Mouse (Mus musculus) adrenal gland (tissue): ENCODE data around the gene Dpm3.

Experiments used
- intact Hi-C: fragments of 180-260 bp; cut with DNase I; formaldehyde crosslinking; loops from one replicate; pipeline ENCODE4 v1.15.1; 2025

Gene Dpm3

DNA sequence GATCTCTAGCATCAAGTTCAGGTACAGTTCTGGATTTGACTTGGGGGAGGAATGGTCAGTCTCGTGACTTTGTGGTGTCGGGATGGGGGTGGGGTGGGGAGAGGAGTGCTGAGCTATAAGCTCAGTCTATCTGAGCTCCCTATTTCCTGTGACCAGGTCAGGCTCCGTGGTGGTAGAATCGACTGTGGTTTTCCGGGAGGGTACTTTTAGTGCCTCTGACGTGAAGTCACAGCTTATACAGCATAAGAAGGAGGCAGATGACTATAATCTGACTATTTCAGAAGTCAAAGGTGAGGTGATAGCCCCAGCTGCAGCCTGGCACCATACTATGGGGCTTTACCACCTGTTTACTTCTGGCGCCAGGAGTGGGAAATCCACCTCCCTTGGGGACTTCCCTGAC, 27.8 kb upstream of the Dpm3 start:
- intact Hi-C loops = no loop called here

DNA sequence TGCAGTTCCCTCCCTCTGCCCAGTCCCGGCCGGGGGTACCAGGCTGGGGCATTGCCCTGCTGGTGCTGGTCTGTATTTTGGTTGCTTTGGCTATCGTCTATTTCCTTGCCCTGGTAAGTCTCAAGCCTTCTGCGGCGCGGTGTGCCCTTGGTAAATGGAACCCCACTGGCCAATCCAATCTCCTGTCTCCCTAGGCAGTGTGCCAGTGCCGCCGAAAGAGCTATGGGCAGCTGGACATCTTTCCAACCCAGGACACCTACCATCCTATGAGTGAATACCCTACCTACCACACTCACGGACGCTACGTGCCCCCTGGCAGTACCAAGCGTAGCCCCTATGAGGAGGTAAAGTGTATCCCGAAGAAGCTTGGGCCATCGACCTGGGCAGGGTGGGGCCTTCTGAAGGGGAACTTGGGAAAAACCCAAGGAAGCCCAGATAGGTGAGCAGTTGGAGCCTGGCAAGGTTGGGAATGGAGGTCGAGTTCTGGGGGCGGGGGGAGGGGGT, 27.3 kb upstream of the Dpm3 start:
- intact Hi-C loops = no loop called here

- intact Hi-C loops = no loop called here
Observed at GRCm38 (mm10) chr3:89232614-89233013, 26.5 kb upstream of the Dpm3 start.

DNA sequence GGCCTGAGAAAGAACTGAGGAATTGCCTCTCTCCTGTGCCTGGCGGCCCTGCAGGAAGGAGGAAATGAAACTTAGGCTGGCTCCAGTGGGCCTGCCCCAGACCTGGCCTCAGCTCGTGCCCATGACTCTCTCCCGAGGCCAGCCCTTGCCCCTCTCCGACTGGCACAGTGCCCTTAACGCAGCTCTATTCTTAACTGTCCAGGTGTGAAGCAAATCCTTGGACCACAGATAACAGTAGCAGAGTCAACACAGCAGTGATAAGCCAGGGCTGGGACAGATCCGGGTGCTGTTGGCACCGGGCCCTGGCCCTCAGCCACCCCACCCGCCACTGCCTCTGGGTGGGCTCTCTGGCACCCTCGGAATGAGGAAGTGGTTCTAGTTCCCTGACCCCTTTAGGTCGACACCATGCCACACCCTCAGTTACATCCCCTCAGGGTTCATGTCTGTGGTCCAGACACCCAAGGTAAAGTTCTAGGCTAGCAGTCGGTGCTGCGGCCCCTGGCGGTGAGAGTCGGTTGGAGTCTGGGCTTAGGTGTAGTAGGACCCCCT, 25.5 kb upstream of the Dpm3 start:
- intact Hi-C loops = no loop called here

DNA sequence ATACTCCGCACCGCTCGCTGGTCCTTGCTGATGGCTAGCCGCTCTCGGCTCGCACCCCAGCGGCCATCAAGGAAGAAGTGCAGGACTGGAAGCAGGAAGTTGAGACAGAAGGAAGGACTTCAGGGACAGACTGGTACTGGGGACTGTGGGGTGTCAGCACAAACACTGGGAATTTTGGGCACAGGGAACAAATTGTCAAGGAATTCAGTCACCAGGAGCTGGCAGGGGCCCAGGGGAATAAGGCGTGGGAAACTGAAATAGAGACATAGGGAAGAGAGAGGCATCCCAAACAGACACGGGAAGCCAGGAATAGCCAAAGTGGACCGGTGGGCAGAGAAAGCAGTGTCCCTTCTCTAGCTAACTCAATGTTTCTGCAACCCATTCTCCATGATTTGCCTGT, 22.6 kb upstream of the Dpm3 start:
- intact Hi-C loops = no loop called here

GRCm38 (mm10) chr3:89237682-89238081, 21.5 kb upstream of the Dpm3 start:
- intact Hi-C loops = no loop called here

- intact Hi-C loops = no loop called here
Observed at GRCm38 (mm10) chr3:89238494-89238893, 20.7 kb upstream of the Dpm3 start.

GRCm38 (mm10) chr3:89242331-89242895, 16.7 kb upstream of the Dpm3 start:
- intact Hi-C loops = no loop called here

DNA sequence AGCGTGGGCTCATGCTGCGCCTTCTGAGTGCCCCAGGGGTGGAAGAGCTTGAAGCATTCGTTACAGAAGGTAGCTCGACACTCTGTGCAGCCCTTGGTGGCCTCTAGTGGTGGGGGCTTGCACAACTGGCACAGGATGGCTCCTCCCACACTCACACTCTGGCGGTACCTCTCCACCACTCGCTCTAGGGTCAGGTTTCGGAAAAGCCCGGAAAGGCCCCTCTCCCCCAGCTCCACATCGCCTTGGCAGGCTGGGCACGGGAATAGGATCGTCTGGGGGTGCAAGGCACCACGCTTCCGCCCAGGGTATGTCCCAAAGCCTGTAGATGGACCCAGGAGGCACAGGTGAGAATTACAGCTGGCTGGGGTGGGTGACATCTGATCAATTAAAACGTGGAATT, 15.5 kb upstream of the Dpm3 start:
- intact Hi-C loops = no loop called here

GRCm38 (mm10) chr3:89244158-89244981, 14.8 kb upstream of the Dpm3 start:
- intact Hi-C loops = no loop called here

GRCm38 (mm10) chr3:89244982-89245687, 14.0 kb upstream of the Dpm3 start:
- intact Hi-C loops = no loop called here

GRCm38 (mm10) chr3:89245688-89246171, 13.4 kb upstream of the Dpm3 start, which contains the start of gene Krtcap2:
Gene Krtcap2 (plus strand): TSS chr3:89245966.
- intact Hi-C loops = no loop called here

DNA sequence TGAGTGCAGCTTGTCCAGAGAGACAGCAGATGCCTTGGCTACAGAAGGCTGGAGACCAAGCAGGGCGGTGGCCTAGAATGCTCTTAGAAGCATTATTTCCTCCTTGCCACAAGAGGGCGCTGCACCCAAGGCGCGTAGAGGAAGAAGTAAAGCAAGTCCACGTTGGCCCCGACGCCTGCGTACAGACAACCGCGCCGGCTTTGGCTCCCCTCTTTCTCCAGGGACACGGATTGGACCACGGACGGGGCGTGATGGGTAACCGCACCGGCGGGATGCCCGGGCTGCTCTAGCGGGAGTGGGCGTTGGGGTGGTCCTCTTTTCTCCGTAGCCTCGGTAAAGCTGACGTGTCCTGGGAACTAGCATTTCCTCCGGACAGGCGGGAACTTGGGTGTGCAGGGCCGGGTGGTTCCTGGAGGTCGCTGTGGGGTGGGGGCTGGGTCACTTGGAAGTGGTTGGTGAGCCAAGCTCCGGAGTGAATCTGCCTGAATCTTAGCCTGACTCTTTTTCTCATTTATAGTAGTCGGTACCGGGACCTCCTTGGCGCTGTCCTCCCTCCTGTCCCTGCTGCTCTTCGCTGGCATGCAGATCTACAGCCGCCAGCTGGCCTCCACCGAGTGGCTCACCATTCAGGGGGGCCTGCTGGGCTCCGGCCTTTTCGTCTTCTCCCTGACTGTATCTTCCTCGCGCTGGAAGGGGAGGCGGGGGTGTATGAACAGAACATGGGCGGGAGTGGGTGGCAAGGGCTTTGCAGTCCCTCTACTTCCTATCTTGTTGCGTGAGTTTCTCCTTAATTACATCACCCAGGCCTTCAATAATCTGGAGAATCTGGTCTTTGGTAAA, 12.7 kb upstream of the Dpm3 start, which contains the start of gene Trim46:
Gene Trim46 (minus strand): TSS at position 49 of the 840 bp plus-strand sequence.
- intact Hi-C loops = no loop called here

- intact Hi-C loops = no loop called here
Observed at GRCm38 (mm10) chr3:89247466-89247865, 11.7 kb upstream of the Dpm3 start.

GRCm38 (mm10) chr3:89250435-89251040, 8.6 kb upstream of the Dpm3 start:
- intact Hi-C loops = loop anchor here (1.0 kb wide), 2 partner anchors 29 to 32 kb away; no protein-coding TSS in a partner anchor

- intact Hi-C loops = loop anchor here (1.0 kb wide), 1 partner anchor 28 kb away; no protein-coding TSS in a partner anchor
Observed at GRCm38 (mm10) chr3:89251365-89251895, 7.7 kb upstream of the Dpm3 start.

DNA sequence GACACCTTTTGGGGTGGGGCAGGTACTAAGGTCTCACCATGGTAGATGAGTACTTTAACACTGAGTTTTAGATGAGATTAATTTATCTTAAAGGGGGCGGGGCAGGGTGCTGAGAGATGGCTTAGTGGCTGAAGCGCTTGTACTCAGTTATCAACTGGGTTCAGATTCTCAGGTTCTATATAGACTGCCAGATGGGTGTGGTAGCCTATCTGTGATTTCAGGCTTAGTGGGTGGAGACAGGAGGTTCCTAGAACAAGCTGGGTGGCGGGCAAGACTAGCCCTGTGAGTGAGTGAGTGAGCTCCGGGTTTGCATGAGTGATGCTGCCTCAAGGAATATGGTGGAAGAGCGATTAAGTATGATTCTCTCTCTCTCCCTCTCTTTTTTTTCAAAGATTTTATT, 4.2 kb upstream of the Dpm3 start:
- intact Hi-C loops = no loop called here

- intact Hi-C loops = no loop called here
Observed at GRCm38 (mm10) chr3:89256177-89256576, 3.0 kb upstream of the Dpm3 start.

GRCm38 (mm10) chr3:89260211-89260610, 1.1 kb downstream of the Dpm3 start:
- intact Hi-C loops = no loop called here

DNA sequence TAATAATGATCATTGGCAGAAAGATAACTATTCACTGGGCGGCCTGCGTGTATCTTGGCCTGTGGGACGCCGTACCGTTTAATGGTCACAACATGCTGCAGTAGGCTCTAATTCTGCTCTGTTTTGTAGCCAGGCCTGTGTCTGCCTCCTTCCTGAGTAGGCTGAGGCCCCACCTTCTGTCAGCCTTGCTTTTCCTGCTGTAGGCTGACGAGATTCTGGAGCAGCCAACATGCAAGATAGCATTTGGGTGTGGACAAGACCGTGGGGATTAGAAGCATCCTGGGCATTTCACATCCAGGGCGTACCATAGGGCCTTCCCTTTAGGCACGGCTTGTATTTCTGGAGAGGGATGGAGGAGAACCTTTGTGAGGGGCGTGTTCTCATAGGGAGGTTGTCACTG, 3.3 kb downstream of the Dpm3 start:
- intact Hi-C loops = no loop called here
